Mouse (Mus musculus): ENCODE data around the gene Ppp3ca.

GRCm38 (mm10) chr3:136835851-136836250 lies 165.9 kb downstream of the Ppp3ca start:
- TF ChIP-seq ZNF384 (IDR thresholded peaks at IDR 0.05; ENCODE audit: low read depth, low read length) (no peak), E2F4 (IDR thresholded peaks at IDR 0.05; ENCODE audit: insufficient replicate concordance, low read depth, low read length) (no peak), USF2 (conservative IDR thresholded peaks at IDR 0.05; ENCODE audit: low read depth, low read length) (no peak), MAFK (IDR thresholded peaks at IDR 0.05; ENCODE audit: insufficient replicate concordance, low read length) (no peak), RCOR1 (conservative IDR thresholded peaks at IDR 0.05; ENCODE audit: low read depth, low read length) (no peak), POLR2AphosphoS2 (IDR thresholded peaks at IDR 0.05; ENCODE audit: low read depth, low read length) (no peak), CTCF (conservative IDR thresholded peaks at IDR 0.05 in 1 of 2, IDR thresholded peaks at IDR 0.05 in 1 of 2; ENCODE audit: low read depth in 2 of 2, low read length in 2 of 2) (no peak)

All from CH12.LX (cell line).